Comparison of ENCODE assay signal across 22 mouse cellular contexts in the genomic region with DNA sequence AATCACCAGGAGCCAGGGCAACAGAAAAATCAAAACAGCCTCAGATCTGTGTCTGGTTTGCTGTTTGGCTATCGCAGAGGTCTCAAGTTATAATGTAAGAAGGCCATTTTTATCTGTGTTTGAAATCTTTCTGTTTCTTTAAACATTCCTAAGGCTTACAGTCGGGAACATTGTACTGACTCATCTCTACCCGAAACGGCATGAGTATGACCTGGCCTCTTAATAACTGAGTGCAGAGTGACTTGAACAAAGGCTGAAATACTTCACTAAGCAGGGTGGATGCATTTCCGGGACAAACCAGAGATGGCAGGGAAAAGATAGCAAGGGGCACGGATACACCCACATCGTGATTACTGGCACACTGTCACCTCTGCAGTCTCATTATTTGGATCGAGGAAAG.
"Had no signal": no experiment of that assay in that cellular context is flagged by ENCODE, and none has a peak within 500 bp of the region (broad histone marks: within the 10 kb centered on the region; RNA-seq: fewer than 3 reads in every experiment).

No protein-coding gene starts in this region.

- H3K36me3 ChIP-seq: kidney, embryonic 15.5 days; limb, embryonic 10.5 days; limb, embryonic 13.5 days; liver, embryonic 12.5 days; liver, embryonic 15.5 days; lung, embryonic 15.5 days; midbrain, embryonic 10.5 days; midbrain, embryonic 13.5 days had no signal

- ATAC-seq: liver, embryonic 12.5 days; midbrain, embryonic 13.5 days; midbrain, embryonic 16.5 days had no signal

- H3K4me3 ChIP-seq: kidney, embryonic 15.5 days; limb, embryonic 10.5 days; limb, embryonic 13.5 days; liver, embryonic 12.5 days; liver, embryonic 15.5 days; lung, embryonic 15.5 days; megakaryocyte, embryonic 14.5 days; midbrain, embryonic 10.5 days; midbrain, embryonic 13.5 days had no signal

- H3K4me2 ChIP-seq: kidney, embryonic 15.5 days; limb, embryonic 13.5 days; liver, embryonic 12.5 days; liver, embryonic 15.5 days; lung, embryonic 15.5 days; midbrain, embryonic 13.5 days had no signal

- H3K27me3 ChIP-seq: kidney, embryonic 15.5 days; limb, embryonic 13.5 days; liver, embryonic 12.5 days; liver, embryonic 15.5 days; lung, embryonic 15.5 days; megakaryocyte, embryonic 14.5 days; midbrain, embryonic 13.5 days had no signal

- DNase-seq: kidney, adult 11 months; kidney, adult 8-10 months; kidney, postnatal 14 days; kidney, postnatal 4 days; liver; lung, adult 18-20 months; lung, postnatal 10 days; lung, postnatal 36 days; right cerebral cortex, postnatal 25 days; spleen, adult 18-20 months; thymus, adult 2 months; thymus, postnatal 25 days had no signal
